Mouse (Mus musculus): Measurements from ENCODE around the gene Dennd1a. TPM values are rescaled to one million over a fixed set of nuclear protein-coding genes. Genes with fewer than 3 reads are reported as not detected.

Dennd1a gene
- total and polyA plus RNA-seq, 3 experiments: 17.6 to 26.8 (median 22.0) TPM

GRCm38 (mm10) chr2:37782002-37782401 lies 505.2 kb downstream of the Dennd1a start:
- TF ChIP-seq CTCF (IDR thresholded peaks at IDR 0.05): no peak
- H3K36me3 ChIP-seq (ENCODE audit: control insufficient read depth, insufficient read depth, low read length): no peaks in the 10 kb centered on the region
- peaks cover 5% of the 10 kb centered on the region; the same call in 1 of the 2 replicates for H3K4me1 ChIP-seq (ENCODE audit: control insufficient read depth, insufficient read depth, low read length)
- H3K4me3 ChIP-seq: no peak overlapping the region
- intact Hi-C loops (cut with DNase I): no loop called here
- 71% methylated on average over 7 of the region's 7 CpGs for WGBS
- H3K9ac ChIP-seq (ENCODE audit: low read depth, low read length): no peak overlapping the region
- DNase-seq: no peak
- H3K27me3 ChIP-seq (ENCODE audit: control insufficient read depth, insufficient read depth, low read length): peaks cover 6% of the 10 kb centered on the region
- no peak overlapping the region for H3K27ac ChIP-seq
- no peaks in the 10 kb centered on the region for H3K79me2 ChIP-seq (replicated peaks; ENCODE audit: control insufficient read depth, insufficient read depth, low read length)

GRCm38 (mm10) chr2:37781421-37781820 lies 505.8 kb downstream of the Dennd1a start:
- intact Hi-C loops (cut with DNase I): no loop called here
- Histone ChIP-seq H3K27ac (no peak overlapping the region), H3K4me3 (no peak overlapping the region), H3K4me1 (ENCODE audit: control insufficient read depth, insufficient read depth, low read length) (peaks cover 5% of the 10 kb centered on the region; the same call in 1 of the 2 replicates), H3K79me2 (replicated peaks; ENCODE audit: control insufficient read depth, insufficient read depth, low read length) (no peaks in the 10 kb centered on the region), H3K9ac (ENCODE audit: low read depth, low read length) (no peak overlapping the region), H3K27me3 (ENCODE audit: control insufficient read depth, insufficient read depth, low read length) (peaks cover 2% of the 10 kb centered on the region; the same call in 1 of the 2 replicates), H3K36me3 (ENCODE audit: control insufficient read depth, insufficient read depth, low read length) (no peaks in the 10 kb centered on the region)
- WGBS: 75% methylated on average over 3 of the region's 3 CpGs
- TF ChIP-seq CTCF (IDR thresholded peaks at IDR 0.05): no peak
- no peak for TF ChIP-seq POLR2A (IDR thresholded peaks at IDR 0.05; ENCODE audit: insufficient read depth, low read depth, low read length)
- TF ChIP-seq EP300 (IDR thresholded peaks at IDR 0.05; ENCODE audit: insufficient read depth, low read depth, low read length): no peak
- DNase-seq: no peak

GRCm38 (mm10) chr2:37780270-37780929 lies 506.8 kb downstream of the Dennd1a start:
- TF ChIP-seq EP300 (IDR thresholded peaks at IDR 0.05; ENCODE audit: insufficient read depth, low read depth, low read length) (no peak), POLR2A (IDR thresholded peaks at IDR 0.05; ENCODE audit: insufficient read depth, low read depth, low read length) (no peak), CTCF (IDR thresholded peaks at IDR 0.05) (no peak)
- intact Hi-C loops (cut with DNase I): no loop called here
- Histone ChIP-seq H3K9ac (ENCODE audit: low read depth, low read length) (no peak overlapping the region), H3K4me3 (no peak overlapping the region), H3K27ac (no peak overlapping the region), H3K4me1 (ENCODE audit: control insufficient read depth, insufficient read depth, low read length) (peaks cover 5% of the 10 kb centered on the region; the same call in 1 of the 2 replicates), H3K79me2 (replicated peaks; ENCODE audit: control insufficient read depth, insufficient read depth, low read length) (no peaks in the 10 kb centered on the region), H3K27me3 (ENCODE audit: control insufficient read depth, insufficient read depth, low read length) (peaks cover 2% of the 10 kb centered on the region; the same call in 1 of the 2 replicates), H3K36me3 (ENCODE audit: control insufficient read depth, insufficient read depth, low read length) (no peaks in the 10 kb centered on the region)
- WGBS: 9% methylated on average over 14 of the region's 14 CpGs
- peak; percentile 58 to 64 for DNase-seq

- H3K9ac ChIP-seq (ENCODE audit: low read depth, low read length): no peak overlapping the region
- H3K27me3 ChIP-seq (ENCODE audit: control insufficient read depth, insufficient read depth, low read length): peaks cover 2% of the 10 kb centered on the region; the same call in 1 of the 2 replicates
- no peaks in the 10 kb centered on the region for H3K79me2 ChIP-seq (replicated peaks; ENCODE audit: control insufficient read depth, insufficient read depth, low read length)
- H3K4me1 ChIP-seq (ENCODE audit: control insufficient read depth, insufficient read depth, low read length): peaks cover 5% of the 10 kb centered on the region; the same call in 1 of the 2 replicates
- TF ChIP-seq CTCF (IDR thresholded peaks at IDR 0.05) (no peak), POLR2A (IDR thresholded peaks at IDR 0.05; ENCODE audit: insufficient read depth, low read depth, low read length) (no peak), EP300 (IDR thresholded peaks at IDR 0.05; ENCODE audit: insufficient read depth, low read depth, low read length) (no peak)
- WGBS: 74% methylated on average over 10 of the region's 10 CpGs
- intact Hi-C loops (cut with DNase I): loop anchor here (10.0 kb wide), 1 partner anchor 393 kb away; no protein-coding TSS in a partner anchor
- no peak for DNase-seq
- H3K36me3 ChIP-seq (ENCODE audit: control insufficient read depth, insufficient read depth, low read length): no peaks in the 10 kb centered on the region
- H3K4me3 ChIP-seq: no peak overlapping the region
- no peak overlapping the region for H3K27ac ChIP-seq
Measured at GRCm38 (mm10) chr2:37777958-37778720, 509.1 kb downstream of the Dennd1a start.

- TF ChIP-seq EP300 (IDR thresholded peaks at IDR 0.05; ENCODE audit: insufficient read depth, low read depth, low read length) (no peak), CTCF (IDR thresholded peaks at IDR 0.05) (no peak), POLR2A (IDR thresholded peaks at IDR 0.05; ENCODE audit: insufficient read depth, low read depth, low read length) (no peak)
- no peak overlapping the region for H3K4me3 ChIP-seq
- intact Hi-C loops (cut with DNase I): loop anchor here (10.0 kb wide), 1 partner anchor 392 kb away; no protein-coding TSS in a partner anchor
- H3K4me1 ChIP-seq (ENCODE audit: control insufficient read depth, insufficient read depth, low read length): peaks cover 5% of the 10 kb centered on the region; the same call in 1 of the 2 replicates
- 40% methylated on average over 20 of the region's 20 CpGs for WGBS
- H3K27me3 ChIP-seq (ENCODE audit: control insufficient read depth, insufficient read depth, low read length): peaks cover 2% of the 10 kb centered on the region; the same call in 1 of the 2 replicates
- no peaks in the 10 kb centered on the region for H3K36me3 ChIP-seq (ENCODE audit: control insufficient read depth, insufficient read depth, low read length)
- no peaks in the 10 kb centered on the region for H3K79me2 ChIP-seq (replicated peaks; ENCODE audit: control insufficient read depth, insufficient read depth, low read length)
- DNase-seq: no peak
- no peak overlapping the region for H3K9ac ChIP-seq (ENCODE audit: low read depth, low read length)
- H3K27ac ChIP-seq: no peak overlapping the region
Measured at GRCm38 (mm10) chr2:37776611-37777411, 510.4 kb downstream of the Dennd1a start.

Data from heart, adult 2 months (tissue).